Mouse (Mus musculus) right cerebral cortex, postnatal 25 days (tissue): Measurements from ENCODE around the gene Usp12.

Experiments
- DNase-seq: peaks from one replicate; pipeline ENCODE4 v3.0.0; 2022

The Usp12 gene

DNA sequence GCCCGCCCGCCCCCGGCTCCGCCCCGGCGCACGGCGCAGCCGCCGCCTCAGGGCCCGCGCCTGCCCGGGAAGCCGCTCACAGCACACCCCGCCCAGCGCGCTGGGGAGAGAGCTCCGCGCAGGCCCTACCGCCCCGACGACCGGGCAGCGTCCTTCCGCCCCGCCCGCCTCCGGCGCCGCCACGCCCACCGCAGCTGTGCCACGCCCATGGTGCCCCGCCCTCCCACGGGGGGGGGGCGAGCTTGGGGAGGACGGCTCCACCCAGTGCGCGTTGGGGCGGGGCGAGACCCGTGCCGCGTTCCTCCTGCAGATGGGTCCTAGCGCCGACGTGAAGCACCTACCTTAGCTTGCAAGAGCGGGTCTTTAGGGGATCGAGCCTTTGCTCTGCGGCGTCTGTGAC is at the start of gene Usp12:
Usp12 (minus strand) TSS at position 154 of the 400 bp plus-strand sequence.
- peak; percentile 99 for DNase-seq

GRCm38 (mm10) chr5:146844301-146844941 is 49.6 kb upstream of the Usp12 start:
- no peak for DNase-seq

- DNase-seq: no peak
Measured at GRCm38 (mm10) chr5:146841996-146842395, 47.2 kb upstream of the Usp12 start.

DNA sequence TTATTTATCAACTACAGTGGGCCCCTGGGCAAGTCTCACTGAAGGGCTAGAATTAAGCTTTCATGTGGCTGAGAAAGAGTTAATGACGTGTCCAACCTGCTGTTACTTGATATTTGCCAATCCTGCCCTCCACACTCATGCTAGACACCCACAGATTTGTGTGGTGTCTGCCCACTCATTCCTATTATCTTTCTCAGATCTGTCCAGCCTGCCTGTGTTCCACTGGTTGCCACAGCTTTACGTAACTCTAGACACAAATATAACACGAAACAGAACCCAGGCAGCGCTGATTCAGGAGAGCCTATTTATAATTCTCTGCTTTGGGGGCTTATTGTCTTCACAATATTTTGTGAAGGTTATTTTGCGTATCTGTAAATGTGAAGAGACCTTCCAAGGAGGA is 46.5 kb upstream of the Usp12 start:
- DNase-seq: no peak

DNA sequence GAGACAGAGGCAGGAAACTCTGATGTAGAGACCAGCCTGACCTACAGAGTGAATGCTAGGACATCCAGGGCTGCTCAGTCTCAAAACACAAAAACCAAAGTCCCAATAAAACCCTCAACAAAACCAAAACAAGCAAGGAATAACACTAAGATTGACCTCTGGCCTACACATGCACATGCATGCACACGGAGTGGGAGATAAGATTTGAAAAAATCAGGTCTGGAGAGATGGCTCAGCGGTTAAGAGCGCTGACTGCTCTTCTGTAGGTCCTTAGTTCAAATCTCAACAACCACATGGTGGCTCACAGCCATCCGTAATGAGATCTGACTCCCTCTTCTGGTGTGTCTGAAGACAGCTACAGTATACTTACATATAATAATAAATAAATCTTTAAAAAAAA is 45.6 kb upstream of the Usp12 start:
- no peak for DNase-seq

DNA sequence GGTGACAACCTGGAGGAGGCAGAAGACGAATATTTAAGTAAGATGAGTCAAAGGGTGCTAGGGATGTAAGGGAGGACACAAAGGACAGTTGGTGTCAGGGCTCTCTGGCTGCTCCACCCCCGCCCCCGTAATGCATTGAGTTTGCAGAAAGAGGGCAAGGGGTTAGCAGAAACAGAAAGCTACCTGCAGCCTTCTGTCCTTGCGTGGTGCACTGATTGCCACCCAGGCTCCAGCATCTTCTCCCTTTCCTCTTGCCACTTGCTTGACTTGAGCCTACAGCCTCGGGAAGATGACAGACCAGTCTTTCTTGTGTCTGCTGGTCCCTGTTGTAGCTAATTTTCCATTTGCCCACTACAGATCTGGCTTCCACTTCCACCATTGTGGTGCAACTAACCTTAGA is 45.0 kb upstream of the Usp12 start:
- no peak for DNase-seq

DNA sequence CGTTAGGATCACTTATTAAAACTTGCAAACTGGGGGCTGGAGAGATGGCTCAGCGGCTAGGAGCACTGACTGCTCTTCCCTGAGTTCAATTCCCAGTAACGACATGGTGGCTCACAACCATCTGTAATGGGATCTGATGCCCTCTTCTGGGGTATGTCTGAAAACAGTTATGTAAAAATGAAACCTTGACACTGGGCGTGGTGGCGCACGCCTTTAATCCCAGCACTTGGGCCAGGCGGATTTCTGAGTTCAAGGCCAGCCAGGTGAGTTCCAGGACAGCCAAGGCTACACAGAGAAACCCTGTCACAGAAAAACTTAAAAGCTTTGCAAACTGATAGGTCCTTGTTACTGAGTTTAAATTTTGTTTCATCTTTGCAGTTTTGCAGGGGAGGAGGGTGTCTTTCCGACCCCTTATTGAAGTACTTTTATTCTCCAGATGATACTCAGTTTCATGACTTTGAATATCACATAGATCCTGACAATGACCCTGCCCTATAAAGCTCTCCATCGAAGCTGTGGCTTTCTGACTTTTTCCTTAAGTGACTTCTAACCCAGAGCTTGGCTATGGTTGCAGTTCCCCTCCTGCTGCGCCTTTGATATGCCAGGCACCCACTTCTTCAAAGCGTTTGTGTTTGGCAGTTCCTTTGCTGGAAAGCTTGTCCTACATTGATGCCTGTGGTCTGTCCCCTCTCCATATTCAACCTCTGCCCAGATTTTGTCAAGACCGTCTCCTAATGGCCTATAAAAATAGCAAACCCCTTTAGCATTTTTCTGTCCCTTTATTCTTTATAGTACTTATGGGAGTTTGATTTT is 44.2 kb upstream of the Usp12 start:
- DNase-seq: no peak

- DNase-seq: no peak
Measured at GRCm38 (mm10) chr5:146837967-146838720, 43.3 kb upstream of the Usp12 start.

DNA sequence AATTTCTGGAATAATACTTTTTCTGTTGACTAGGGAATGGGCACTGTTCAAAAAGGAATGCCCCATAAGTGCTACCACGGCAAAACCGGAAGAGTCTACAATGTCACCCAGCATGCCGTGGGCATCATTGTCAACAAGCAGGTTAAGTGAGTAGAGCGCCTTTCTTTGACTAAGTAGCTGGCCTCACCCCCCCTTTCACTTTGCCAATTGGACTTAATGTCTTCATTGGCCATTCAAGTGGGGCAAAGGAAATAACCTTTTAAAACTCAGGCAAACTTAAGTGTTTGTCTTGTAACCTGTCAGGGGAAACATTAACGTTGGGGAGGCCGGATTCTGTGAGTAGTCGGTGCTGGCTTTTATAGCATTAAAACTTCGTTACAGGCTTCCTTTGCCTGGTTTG is 40.2 kb upstream of the Usp12 start:
- DNase-seq: no peak

GRCm38 (mm10) chr5:146833673-146834201 is 38.9 kb upstream of the Usp12 start:
- DNase-seq: no peak

GRCm38 (mm10) chr5:146832769-146833448 is 38.1 kb upstream of the Usp12 start, which contains the start of gene Rpl21:
Rpl21 (plus strand) TSS chr5:146832890.
- peak; percentile 96 for DNase-seq

DNA sequence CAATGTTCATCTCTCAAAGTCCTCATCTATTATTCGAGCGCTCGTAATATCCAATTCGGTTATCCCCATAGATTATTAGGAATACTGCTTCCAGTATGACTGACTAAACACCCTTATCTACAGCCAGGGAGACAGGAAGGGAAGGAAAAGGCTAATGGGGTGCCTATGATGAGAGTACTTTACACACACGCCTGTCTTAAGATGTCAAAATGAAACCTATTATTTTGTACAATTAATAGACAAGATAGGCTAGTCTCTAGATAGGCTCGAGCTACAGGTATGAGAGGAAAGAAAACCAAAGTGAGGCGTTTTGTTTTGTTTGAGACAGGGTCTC is 37.6 kb upstream of the Usp12 start:
- no peak for DNase-seq

DNA sequence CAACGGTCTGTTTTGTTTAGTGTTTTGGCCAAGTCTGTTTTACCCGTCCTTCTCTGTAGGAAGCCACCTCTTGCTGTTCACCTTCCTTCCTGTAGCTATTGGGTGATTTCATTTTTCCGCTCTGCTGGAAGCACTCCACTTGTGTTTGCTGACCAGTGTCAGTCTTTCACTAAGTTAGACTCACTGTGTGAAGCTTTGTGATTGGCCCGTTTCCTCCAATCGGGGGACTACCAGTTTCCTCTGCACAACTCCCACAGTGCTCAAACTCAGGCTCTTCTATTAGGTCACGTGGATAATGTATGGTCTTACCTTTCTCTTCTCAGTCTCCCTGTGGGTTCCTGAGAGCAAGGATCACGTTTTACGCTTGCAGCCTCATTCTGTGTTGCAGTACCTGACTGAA is 34.7 kb upstream of the Usp12 start:
- no peak for DNase-seq

GRCm38 (mm10) chr5:146823005-146823404 is 28.2 kb upstream of the Usp12 start:
- DNase-seq: no peak

DNA sequence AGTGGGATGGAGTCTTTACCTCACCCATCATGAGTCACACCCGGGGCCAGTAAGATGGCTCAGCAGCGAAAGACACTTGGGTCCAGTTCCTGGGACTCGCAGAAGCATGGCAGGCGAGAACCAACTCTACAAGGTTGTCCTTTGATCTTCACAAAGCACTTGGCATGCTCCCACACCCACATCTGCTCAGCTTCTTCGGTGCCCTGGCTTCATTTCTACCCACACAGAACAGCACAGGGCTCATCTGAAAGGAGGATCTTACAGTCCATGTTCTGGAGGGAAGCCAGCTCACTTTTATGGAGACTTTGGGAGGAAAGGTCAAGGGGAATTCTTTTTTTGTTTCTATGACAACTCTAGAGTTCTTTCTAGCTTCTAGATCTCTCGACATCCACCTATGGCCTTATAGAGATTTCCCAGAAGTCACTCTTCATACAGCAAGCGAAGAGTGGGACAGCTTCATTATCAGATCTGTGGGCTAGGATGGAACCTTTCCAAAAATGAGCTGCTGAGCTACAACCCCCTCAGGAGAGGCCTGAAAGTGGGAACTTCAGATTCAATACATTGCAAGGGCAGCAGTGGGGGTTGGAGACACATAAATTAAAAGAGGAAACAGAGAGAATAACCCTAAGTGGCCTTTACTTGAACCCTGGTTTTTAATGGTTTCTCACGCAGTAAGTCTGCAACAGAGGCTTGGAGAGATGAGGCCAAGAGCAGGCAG is 24.3 kb upstream of the Usp12 start:
- DNase-seq: no peak

DNA sequence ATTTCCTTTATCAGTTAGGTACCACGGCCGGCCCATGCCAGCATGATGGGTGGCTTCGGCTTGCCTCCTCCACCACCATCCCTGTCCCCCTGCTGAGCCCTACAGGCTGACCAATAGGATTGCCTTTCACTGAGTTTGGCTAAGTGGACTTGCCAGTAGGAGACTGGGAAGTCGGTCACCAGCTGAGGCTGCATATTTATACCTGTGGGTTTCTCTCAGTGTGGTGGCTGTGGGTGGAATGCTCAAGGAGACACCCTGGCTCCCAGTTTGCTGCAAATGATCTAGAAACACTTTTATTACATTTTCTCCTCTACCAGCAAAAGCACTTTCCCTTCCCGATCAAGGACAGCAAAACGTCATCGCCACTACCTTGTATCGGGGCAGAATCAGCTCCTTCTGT is 22.8 kb upstream of the Usp12 start:
- DNase-seq: no peak

GRCm38 (mm10) chr5:146815394-146815793 is 20.6 kb upstream of the Usp12 start:
- no peak for DNase-seq

DNA sequence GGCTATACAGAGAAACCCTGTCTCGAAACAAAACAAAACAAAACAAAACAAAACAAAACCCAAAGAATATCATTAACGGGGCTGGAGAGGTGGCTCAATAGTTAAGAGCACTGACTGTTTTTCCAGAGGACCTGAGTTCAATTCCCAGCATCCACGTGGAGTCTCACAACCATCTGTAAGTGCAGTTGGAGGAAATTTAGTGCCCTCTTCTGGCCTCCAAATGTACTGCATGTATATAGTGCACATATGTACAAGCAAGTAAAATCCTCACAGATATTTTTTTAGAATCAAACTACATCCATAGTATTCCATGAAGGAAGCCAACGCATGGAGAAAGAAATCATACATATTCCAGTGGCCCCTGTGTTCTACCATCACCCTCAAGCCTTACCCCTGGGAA is 18.6 kb upstream of the Usp12 start:
- no peak for DNase-seq

GRCm38 (mm10) chr5:146812866-146813265 is 18.1 kb upstream of the Usp12 start:
- DNase-seq: no peak

DNA sequence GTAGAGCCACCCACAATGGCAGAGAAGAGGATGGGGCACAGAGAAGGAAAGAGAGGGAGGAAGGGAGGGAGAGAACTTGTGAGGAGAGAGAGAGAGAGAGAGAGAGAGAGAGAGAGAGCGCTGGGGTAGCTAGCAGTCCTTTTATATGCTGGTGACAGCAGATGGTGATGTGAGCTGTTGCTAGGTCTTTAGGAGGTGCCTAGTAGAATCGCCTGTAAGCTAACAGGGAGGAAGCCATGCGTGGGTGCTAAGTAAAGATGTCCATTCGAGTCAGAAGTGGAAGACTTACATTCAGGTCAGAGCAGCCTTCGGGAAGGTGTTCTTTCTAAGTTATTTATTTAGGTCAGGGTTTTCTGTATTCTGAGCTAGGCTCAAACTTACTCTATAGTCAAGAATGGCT is 15.1 kb upstream of the Usp12 start:
- DNase-seq: no peak

DNA sequence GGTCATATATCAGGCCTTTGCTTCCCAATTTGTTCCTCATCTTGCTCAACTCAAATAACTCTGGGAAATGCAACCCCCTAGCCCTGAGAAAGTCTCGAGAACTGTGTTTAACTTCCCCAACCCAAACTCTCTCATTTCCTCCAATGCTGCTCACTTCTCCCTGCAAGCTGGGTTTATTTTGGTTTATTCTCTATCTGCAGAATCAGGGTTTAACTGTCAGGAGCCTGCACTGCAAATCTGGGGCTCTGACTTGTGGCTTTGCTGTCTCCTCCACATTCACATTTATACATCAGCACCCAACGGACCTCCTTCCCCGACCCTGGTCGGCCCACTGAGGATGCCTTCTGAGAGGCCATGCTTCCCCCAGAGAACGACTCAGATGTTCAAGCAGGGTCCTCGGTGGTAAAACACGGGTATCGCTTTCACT is 11.2 kb upstream of the Usp12 start:
- no peak for DNase-seq

DNA sequence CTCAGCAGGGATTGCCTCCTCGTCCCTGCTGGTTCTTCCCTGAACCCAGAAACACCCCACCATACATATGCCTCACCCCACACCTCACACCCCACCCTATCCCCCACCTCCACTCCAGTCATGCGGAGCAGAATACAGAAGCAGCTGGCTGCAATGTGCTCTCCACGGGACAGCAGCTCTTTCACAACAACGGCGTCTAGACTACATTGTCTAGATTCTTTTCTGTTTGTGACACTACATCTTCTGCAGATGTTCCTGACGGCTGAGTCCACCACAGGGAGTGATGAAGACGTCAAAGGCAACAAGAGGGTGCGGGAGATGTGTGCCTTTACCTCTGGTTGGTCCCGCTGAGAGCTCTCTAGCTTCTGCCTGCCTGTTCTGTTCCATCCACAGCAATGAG is 3.2 kb upstream of the Usp12 start:
- no peak for DNase-seq
